Mouse (Mus musculus): Measurements from ENCODE around the gene Tdpoz2. TPM values are rescaled to one million over a fixed set of nuclear protein-coding genes. Genes with fewer than 3 reads are reported as not detected.

Gene Tdpoz2
- not detected for total RNA-seq (2023)

GRCm38 (mm10) chr3:93652586-93652985, at the start of gene Tdpoz2:
Gene Tdpoz2, minus strand, starts transcription at chr3:93652686.

GRCm38 (mm10) chr3:93692970-93693369, 40.5 kb upstream of the Tdpoz2 start, which contains the start of gene Gm37596:
Gene Gm37596, minus strand, starts transcription at chr3:93693070.

DNA sequence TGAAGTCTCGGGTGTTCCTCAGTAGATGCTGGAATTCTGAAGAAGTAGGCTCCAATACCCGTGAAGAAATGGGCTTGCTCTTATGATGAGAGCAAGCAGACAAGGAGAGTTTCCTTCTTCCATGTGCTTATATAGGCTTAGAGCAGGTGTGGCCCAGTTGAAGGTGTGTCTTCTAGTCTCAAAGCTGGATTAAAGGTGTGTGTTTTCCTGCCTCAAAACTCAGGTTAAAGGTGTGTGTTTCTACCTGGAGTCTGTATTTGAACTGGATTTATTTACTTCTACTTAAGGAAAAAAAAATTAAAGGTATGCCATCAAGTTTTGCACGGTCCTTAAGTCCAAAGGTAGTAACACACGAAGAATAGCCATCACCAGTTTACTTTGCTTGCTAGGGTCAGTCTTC, 23.7 kb upstream of the Tdpoz2 start, which contains the start of gene Tdpoz1:
TSS of gene Tdpoz1 (minus strand) at position 101 of the 400 bp plus-strand sequence.

Other genes with a start within 250 kb of the Tdpoz2 start
- not detected for gene Tchh, start 210.4 kb downstream of the Tdpoz2 start, total RNA-seq (2023)
- not detected for gene Tchhl1, start 183.9 kb downstream of the Tdpoz2 start, total RNA-seq (2023)
- gene S100a11, start 132.2 kb downstream of the Tdpoz2 start, total RNA-seq (2023) = 100 to 1,000 TPM; 232 to 245 TPM
- 100 to 1,000 TPM; 194 to 222 TPM for gene S100a10, start 97.6 kb downstream of the Tdpoz2 start, total RNA-seq (2023)
- not detected for gene Tdpoz1, start 23.6 kb upstream of the Tdpoz2 start, total RNA-seq (2023)
- gene Gm37596, start 40.4 kb upstream of the Tdpoz2 start, total RNA-seq (2023) = not detected
- not detected for gene Gm5773, start 120.3 kb upstream of the Tdpoz2 start, total RNA-seq (2023)
- gene Tdpoz4, start 143.7 kb upstream of the Tdpoz2 start, total RNA-seq (2023) = not detected
- gene Tdpoz3, start 173.3 kb upstream of the Tdpoz2 start, total RNA-seq (2023) = not detected